8 mouse cellular contexts compared by ENCODE assay signal in the genomic region with DNA sequence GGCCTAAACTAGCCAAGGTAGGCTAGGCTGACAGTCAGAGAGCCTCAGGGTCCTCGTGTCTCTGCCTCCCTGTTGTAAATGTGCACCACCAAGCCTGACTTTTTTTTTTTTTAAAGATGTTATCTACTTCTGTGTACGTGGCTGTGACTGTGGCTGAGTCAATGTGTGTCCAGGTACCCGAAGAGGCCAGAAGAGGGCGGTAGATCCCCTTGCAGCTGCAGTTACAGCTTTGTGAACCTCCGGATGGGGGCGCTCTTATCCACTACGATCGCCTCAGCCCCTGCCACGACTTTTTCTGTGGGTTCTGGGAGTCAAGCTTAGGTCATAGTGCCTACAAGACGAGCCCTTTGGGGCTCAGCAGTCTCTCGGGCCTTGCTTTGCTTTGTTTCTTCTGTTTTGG. TPM values are rescaled to one million over a fixed set of nuclear protein-coding genes. Genes with fewer than 3 reads are reported as not detected.
DNase-seq lines count a peak whose midpoint lies in the region; ATAC-seq and TF ChIP-seq lines count a peak whose summit lies in the region.

No protein-coding gene starts in this region.

- ATAC-seq in kidney, embryonic 15.5 days (replicated peaks; ENCODE audit: low FRiP score) = no peak
- peak; percentile 36 for ATAC-seq in activated CD4-positive, CD25-positive, alpha-beta regulatory T cell, adult 4 months
- no peak for ATAC-seq in lung, embryonic 14.5 days (ENCODE audit: insufficient read depth)
- no peak for ATAC-seq in midbrain, embryonic 13.5 days

- intact Hi-C loops in heart, postnatal 14 days (cut with DNase I) = no loop called here

- H3K4me1 ChIP-seq in kidney, embryonic 15.5 days = no peaks in the 10 kb centered on the region
- no peaks in the 10 kb centered on the region for H3K4me1 ChIP-seq in lung, embryonic 14.5 days (ENCODE audit: insufficient read depth)
- no peaks in the 10 kb centered on the region for H3K4me1 ChIP-seq in midbrain, embryonic 13.5 days (replicated peaks)

- TF ChIP-seq CTCF in lung, embryonic 14.5 days (IDR thresholded peaks at IDR 0.05; ENCODE audit: low read depth) = peak; percentile 52

- H3K36me3 ChIP-seq in kidney, embryonic 15.5 days = no peaks in the 10 kb centered on the region
- H3K36me3 ChIP-seq in lung, embryonic 14.5 days (ENCODE audit: insufficient read depth) = no peaks in the 10 kb centered on the region
- H3K36me3 ChIP-seq in midbrain, embryonic 13.5 days = no peaks in the 10 kb centered on the region

- no peak overlapping the region for H3K27ac ChIP-seq in kidney, embryonic 15.5 days
- H3K27ac ChIP-seq in lung, embryonic 14.5 days (ENCODE audit: low read depth) = no peak overlapping the region
- H3K27ac ChIP-seq in midbrain, embryonic 13.5 days = no peak overlapping the region

- WGBS in kidney, embryonic 15.5 days = 39% methylated on average over 11 of the region's 11 CpGs
- WGBS in lung, embryonic 14.5 days = 22% methylated on average over 11 of the region's 11 CpGs
- 37% methylated on average over 11 of the region's 11 CpGs for WGBS in midbrain, embryonic 13.5 days

- H3K4me3 ChIP-seq in kidney, embryonic 15.5 days (replicated peaks) = no peak overlapping the region
- H3K4me3 ChIP-seq in lung, embryonic 14.5 days (ENCODE audit: low read depth, low read length) = no peak overlapping the region
- no peak overlapping the region for H3K4me3 ChIP-seq in midbrain, embryonic 13.5 days (replicated peaks)

- peaks cover 9% of the 10 kb centered on the region; the same call in 1 of the 2 replicates for H3K9me3 ChIP-seq in kidney, embryonic 15.5 days (replicated peaks)
- no peaks in the 10 kb centered on the region for H3K9me3 ChIP-seq in lung, embryonic 14.5 days (ENCODE audit: low read depth, low read length)
- peaks cover 12% of the 10 kb centered on the region for H3K9me3 ChIP-seq in midbrain, embryonic 13.5 days

- no peak overlapping the region for H3K4me2 ChIP-seq in kidney, embryonic 15.5 days
- H3K4me2 ChIP-seq in lung, embryonic 14.5 days = no peak overlapping the region
- H3K4me2 ChIP-seq in midbrain, embryonic 13.5 days (replicated peaks) = no peak overlapping the region

- H3K9ac ChIP-seq in kidney, embryonic 15.5 days = no peak overlapping the region
- H3K9ac ChIP-seq in lung, embryonic 14.5 days = no peak overlapping the region
- H3K9ac ChIP-seq in midbrain, embryonic 13.5 days (replicated peaks) = no peak overlapping the region

- DNase-seq in kidney, adult 18-20 months = peak; percentile 52
- peak; percentile 90 for DNase-seq in CD4-positive, CD25-positive, alpha-beta regulatory T cell, adult 2 months (ENCODE audit: low read depth, low spot score)
- peak; percentile 50 to 65 for DNase-seq in heart, postnatal 14 days
- peak; percentile 36 for DNase-seq in lung, embryonic 14.5 days
- peak; percentile 75 to 90 for DNase-seq in spleen, postnatal 4 days (ENCODE audit: low spot score in 2 of 2)

- H3K27me3 ChIP-seq in kidney, embryonic 15.5 days = no peaks in the 10 kb centered on the region
- H3K27me3 ChIP-seq in lung, embryonic 14.5 days (ENCODE audit: insufficient read depth, low read length) = no peaks in the 10 kb centered on the region
- no peaks in the 10 kb centered on the region for H3K27me3 ChIP-seq in midbrain, embryonic 13.5 days

RNA-seq across cellular contexts. Expression of a gene that starts 10.3 kb away (rescaled TPM):
- polyA plus RNA-seq in kidney, embryonic 15.5 days (2015; fragmentation: Nextera tagmentation; extraction: Ambion mirVana) = 0.09 TPM in 1 of 2 replicates, not detected in the other
- under 1 TPM in 1 of 2 experiments, not detected in 1; 0.22 TPM for polyA plus RNA-seq in activated CD4-positive, CD25-positive, alpha-beta regulatory T cell, adult 4 months (2017; shearing (Covaris generic))
- not detected for total RNA-seq in heart, postnatal 14 days (2021)
- polyA plus RNA-seq in lung, embryonic 14.5 days (2014; fragmentation: Nextera tagmentation; extraction: Ambion mirVana) = not detected in 2 replicates
- polyA plus RNA-seq in midbrain, embryonic 13.5 days (2015; fragmentation: Nextera tagmentation; extraction: Ambion mirVana) = not detected in 2 replicates

RNA-seq across cellular contexts. Expression of a gene that starts 43.5 kb away (rescaled TPM):
- 7.9 and 9.0 TPM in 2 replicates for polyA plus RNA-seq in kidney, embryonic 15.5 days (2015; fragmentation: Nextera tagmentation; extraction: Ambion mirVana)
- 10 to 100 TPM; 15.1 to 15.6 TPM for polyA plus RNA-seq in activated CD4-positive, CD25-positive, alpha-beta regulatory T cell, adult 4 months (2017; shearing (Covaris generic))
- 10 to 100 TPM; 19.4 to 20.4 TPM for total RNA-seq in heart, postnatal 14 days (2021)
- polyA plus RNA-seq in lung, embryonic 14.5 days (2014; fragmentation: Nextera tagmentation; extraction: Ambion mirVana) = 11.5 and 11.8 TPM in 2 replicates
- polyA plus RNA-seq in midbrain, embryonic 13.5 days (2015; fragmentation: Nextera tagmentation; extraction: Ambion mirVana) = 2.6 and 4.2 TPM in 2 replicates

RNA-seq across cellular contexts. Expression of a gene that starts 52.7 kb away (rescaled TPM):
- 0.33 and 0.34 TPM in 2 replicates for polyA plus RNA-seq in kidney, embryonic 15.5 days (2015; fragmentation: Nextera tagmentation; extraction: Ambion mirVana)
- polyA plus RNA-seq in activated CD4-positive, CD25-positive, alpha-beta regulatory T cell, adult 4 months (2017; shearing (Covaris generic)) = 1 to 10 TPM; 2.4 to 5.6 TPM
- under 1 TPM; 0.56 to 0.62 TPM for total RNA-seq in heart, postnatal 14 days (2021)
- polyA plus RNA-seq in lung, embryonic 14.5 days (2014; fragmentation: Nextera tagmentation; extraction: Ambion mirVana) = not detected in 2 replicates
- not detected in 2 replicates for polyA plus RNA-seq in midbrain, embryonic 13.5 days (2015; fragmentation: Nextera tagmentation; extraction: Ambion mirVana)

Comparison
In these comparisons a context has a peak if more than half of its experiments do, and no peak if none do; other contexts are left out.
1. DNase-seq: peak in every context shown above with its lines; median percentile 90 in CD4-positive, CD25-positive, alpha-beta regulatory T cell, adult 2 months; 82 in spleen, postnatal 4 days; 58 in heart, postnatal 14 days; 52 in kidney, adult 18-20 months; 36 in lung, embryonic 14.5 days.